ENCODE assay signal across 24 mouse cellular contexts in the genomic region with DNA sequence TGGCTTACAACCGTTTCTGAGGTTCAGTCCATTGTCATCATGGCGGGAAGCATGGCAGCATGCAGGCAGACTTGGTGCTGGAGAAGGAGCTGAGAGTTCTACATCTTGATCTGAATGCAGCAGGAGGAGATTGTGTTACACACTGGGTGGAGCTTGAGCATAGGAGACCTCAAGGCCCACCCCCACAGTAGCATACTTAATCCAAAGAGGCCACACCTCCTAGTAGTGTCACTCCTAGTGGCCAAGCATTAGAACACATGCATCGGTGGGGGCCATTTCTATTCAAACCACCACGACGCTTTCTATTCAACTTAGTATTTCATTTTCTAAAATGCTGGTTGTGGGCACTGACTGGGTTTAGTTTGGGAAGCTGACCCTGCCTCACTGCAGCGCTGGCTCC.
A peak's percentile ranks its signal among the peaks of the same experiment; 100 is the strongest.
DNase-seq lines count a peak whose midpoint lies in the region; ATAC-seq and TF ChIP-seq lines count a peak whose summit lies in the region.
"Had no signal": no experiment of that assay in that cellular context is flagged by ENCODE, and none has a peak within 500 bp of the region (broad histone marks: within the 10 kb centered on the region; RNA-seq: fewer than 3 reads in every experiment).

No protein-coding gene starts in this region.

- no peaks in the 10 kb centered on the region for H3K36me3 ChIP-seq in embryonic facial prominence, embryonic 11.5 days (replicated peaks; ENCODE audit: control insufficient read depth, insufficient read depth, low read depth, low read length)
- H3K36me3 ChIP-seq in embryonic facial prominence, embryonic 10.5 days (replicated peaks) = no peaks in the 10 kb centered on the region
- no peaks in the 10 kb centered on the region for H3K36me3 ChIP-seq in ES-Bruce4 (ENCODE audit: control insufficient read depth, insufficient read depth, low read length, poor library complexity, severe bottlenecking)
- no peaks in the 10 kb centered on the region for H3K36me3 ChIP-seq in limb, embryonic 10.5 days
- H3K36me3 ChIP-seq in liver, embryonic 11.5 days (ENCODE audit: control insufficient read depth, insufficient read depth, low read length) = no peaks in the 10 kb centered on the region
- H3K36me3 ChIP-seq: embryonic facial prominence, embryonic 13.5 days; heart, embryonic 15.5 days; hindbrain, embryonic 15.5 days; neural tube, embryonic 13.5 days had no signal

- no peak overlapping the region for H3K4me3 ChIP-seq in embryonic facial prominence, embryonic 11.5 days (ENCODE audit: low read depth, low read length)
- no peak overlapping the region for H3K4me3 ChIP-seq in embryonic facial prominence, embryonic 10.5 days
- no peak overlapping the region for H3K4me3 ChIP-seq in left cerebral cortex, adult 2 months
- H3K4me3 ChIP-seq in ES-Bruce4 (ENCODE audit: low read depth, low read length) = no peak overlapping the region
- H3K4me3 ChIP-seq in limb, embryonic 10.5 days = no peak overlapping the region
- no peak overlapping the region for H3K4me3 ChIP-seq in liver, embryonic 11.5 days (ENCODE audit: low read depth, low read length)
- H3K4me3 ChIP-seq: embryonic facial prominence, embryonic 13.5 days; erythroblast, embryonic 14.5 days; forebrain, embryonic 13.5 days; gastrocnemius, adult 2 months; heart, embryonic 15.5 days; hindbrain, embryonic 15.5 days; neural tube, embryonic 13.5 days had no signal

- TF ChIP-seq CTCF in left cerebral cortex, adult 2 months (IDR thresholded peaks at IDR 0.05) = peak; percentile 1; the same call in 1 of the 2 replicates
- TF ChIP-seq CTCF in ES-Bruce4 (IDR thresholded peaks at IDR 0.05; ENCODE audit: low read depth, low read length) = no peak

- no peaks in the 10 kb centered on the region for H3K27me3 ChIP-seq in embryonic facial prominence, embryonic 11.5 days (ENCODE audit: control insufficient read depth, insufficient read depth, low read length)
- H3K27me3 ChIP-seq in embryonic facial prominence, embryonic 10.5 days (replicated peaks; ENCODE audit: low read depth, poor library complexity, severe bottlenecking) = peaks cover 12% of the 10 kb centered on the region
- no peaks in the 10 kb centered on the region for H3K27me3 ChIP-seq in ES-Bruce4 (ENCODE audit: control insufficient read depth, insufficient read depth, low read length, poor library complexity, severe bottlenecking)
- no peaks in the 10 kb centered on the region for H3K27me3 ChIP-seq in limb, embryonic 10.5 days (ENCODE audit: low read depth, poor library complexity, severe bottlenecking)
- no peaks in the 10 kb centered on the region for H3K27me3 ChIP-seq in liver, embryonic 11.5 days (replicated peaks; ENCODE audit: control insufficient read depth, insufficient read depth, low read length)
- H3K27me3 ChIP-seq: embryonic facial prominence, embryonic 13.5 days; forebrain, embryonic 13.5 days; heart, embryonic 15.5 days had no signal

- no peak overlapping the region for H3K4me2 ChIP-seq in embryonic facial prominence, embryonic 11.5 days (ENCODE audit: low read depth, low read length)
- no peak overlapping the region for H3K4me2 ChIP-seq in liver, embryonic 11.5 days
- H3K4me2 ChIP-seq: embryonic facial prominence, embryonic 13.5 days; forebrain, embryonic 13.5 days; heart, embryonic 15.5 days; hindbrain, embryonic 15.5 days; neural tube, embryonic 13.5 days had no signal

- 82% methylated on average over 6 of the region's 6 CpGs for WGBS in embryonic facial prominence, embryonic 11.5 days
- WGBS in embryonic facial prominence, embryonic 10.5 days = 85% methylated on average over 6 of the region's 6 CpGs
- 87% methylated on average over 6 of the region's 6 CpGs for WGBS in limb, embryonic 10.5 days
- 83% methylated on average over 6 of the region's 6 CpGs for WGBS in liver, embryonic 11.5 days

- H3K27ac ChIP-seq in embryonic facial prominence, embryonic 11.5 days (replicated peaks; ENCODE audit: low read depth, low read length) = no peak overlapping the region
- no peak overlapping the region for H3K27ac ChIP-seq in embryonic facial prominence, embryonic 10.5 days (replicated peaks)
- H3K27ac ChIP-seq in left cerebral cortex, adult 2 months = no peak overlapping the region
- peak overlapping the region; percentile 30; the same call in 1 of the 2 replicates for H3K27ac ChIP-seq in ES-Bruce4 (ENCODE audit: insufficient read depth, low read length)
- 0 out of 2 replicates have a peak overlapping the region, but pooled peaks have one; percentile 15 for H3K27ac ChIP-seq in limb, embryonic 10.5 days
- no peak overlapping the region for H3K27ac ChIP-seq in liver, embryonic 11.5 days (ENCODE audit: low read depth, low read length)
- H3K27ac ChIP-seq: embryonic facial prominence, embryonic 13.5 days; forebrain, embryonic 13.5 days; gastrocnemius, adult 2 months; heart, embryonic 15.5 days; hindbrain, embryonic 15.5 days; macrophage; neural tube, embryonic 13.5 days had no signal

- DNase-seq in embryonic facial prominence, embryonic 11.5 days (ENCODE audit: low spot score) = peak; percentile 46
- DNase-seq in embryonic facial prominence, embryonic 10.5 days (ENCODE audit: low spot score) = no peak
- DNase-seq in left cerebral cortex, adult 2 months (ENCODE audit: extremely low spot score in 1 of 2, low spot score in 2 of 2) = no peak
- no peak for DNase-seq in left cerebral cortex, postnatal 36 days (ENCODE audit: low spot score in 2 of 2)
- no peak for DNase-seq in limb, embryonic 10.5 days (ENCODE audit: low spot score)
- DNase-seq in right cerebral cortex, postnatal 4 days = no peak
- DNase-seq in liver, embryonic 11.5 days (ENCODE audit: low spot score) = no peak
- DNase-seq: adrenal gland, postnatal 25 days; cerebellum, adult 9-11 months; gastrocnemius, adult 2 months; heart, postnatal 36 days; kidney, postnatal 36 days; left cerebral cortex, postnatal 4 days; liver had no signal

- no peak for ATAC-seq in embryonic facial prominence, embryonic 11.5 days (replicated peaks; ENCODE audit: insufficient number of reproducible peaks, low FRiP score, low TSS enrichment, low read depth)
- ATAC-seq in liver, embryonic 11.5 days (replicated peaks; ENCODE audit: low FRiP score) = no peak
- ATAC-seq: CD4-positive, CD25-positive, alpha-beta regulatory T cell, adult 4 months; forebrain, embryonic 13.5 days; intestine, embryonic 16.5 days had no signal

- no peak overlapping the region for H3K9ac ChIP-seq in embryonic facial prominence, embryonic 11.5 days (replicated peaks; ENCODE audit: low read length)
- no peak overlapping the region for H3K9ac ChIP-seq in ES-Bruce4 (ENCODE audit: low read depth, poor library complexity, severe bottlenecking)
- no peak overlapping the region for H3K9ac ChIP-seq in liver, embryonic 11.5 days (ENCODE audit: low read depth, low read length)
- H3K9ac ChIP-seq: embryonic facial prominence, embryonic 13.5 days; forebrain, embryonic 13.5 days; heart, embryonic 15.5 days; hindbrain, embryonic 15.5 days; neural tube, embryonic 13.5 days had no signal

- H3K4me1 ChIP-seq in embryonic facial prominence, embryonic 11.5 days (ENCODE audit: control insufficient read depth, insufficient read depth, low read length) = peaks cover 6% of the 10 kb centered on the region
- peaks cover 70% of the 10 kb centered on the region for H3K4me1 ChIP-seq in embryonic facial prominence, embryonic 10.5 days
- H3K4me1 ChIP-seq in ES-Bruce4 (ENCODE audit: control insufficient read depth, insufficient read depth, low read length) = peaks cover 24% of the 10 kb centered on the region
- H3K4me1 ChIP-seq in limb, embryonic 10.5 days = peaks cover 64% of the 10 kb centered on the region
- no peaks in the 10 kb centered on the region for H3K4me1 ChIP-seq in liver, embryonic 11.5 days (replicated peaks; ENCODE audit: control insufficient read depth, insufficient read depth, low read length)

- peak; percentile 20 for TF ChIP-seq POLR2A in ES-Bruce4 (IDR thresholded peaks at IDR 0.05; ENCODE audit: insufficient read depth, low read length)

- H3K9me3 ChIP-seq in embryonic facial prominence, embryonic 11.5 days (replicated peaks; ENCODE audit: control insufficient read depth, low read length) = no peaks in the 10 kb centered on the region
- H3K9me3 ChIP-seq in embryonic facial prominence, embryonic 10.5 days = no peaks in the 10 kb centered on the region
- no peaks in the 10 kb centered on the region for H3K9me3 ChIP-seq in ES-Bruce4 (replicated peaks; ENCODE audit: control insufficient read depth, insufficient read depth, low read length, poor library complexity, severe bottlenecking)
- no peaks in the 10 kb centered on the region for H3K9me3 ChIP-seq in limb, embryonic 10.5 days (replicated peaks)
- H3K9me3 ChIP-seq in liver, embryonic 11.5 days (ENCODE audit: control insufficient read depth, low read length) = no peaks in the 10 kb centered on the region
- H3K9me3 ChIP-seq: embryonic facial prominence, embryonic 13.5 days; forebrain, embryonic 13.5 days; heart, embryonic 15.5 days; hindbrain, embryonic 15.5 days had no signal

- TF ChIP-seq EP300 in ES-Bruce4 (IDR thresholded peaks at IDR 0.05; ENCODE audit: insufficient read depth, low read depth, low read length) = no peak

- intact Hi-C loops in left cerebral cortex, adult 2 months (cut with DNase I) = no loop called here
- intact Hi-C loops in left cerebral cortex, postnatal 36 days (cut with DNase I) = no loop called here

Comparison
In these comparisons a context has a peak if more than half of its experiments do, and no peak if none do; other contexts are left out.
1. H3K27ac ChIP-seq: peak in ES-Bruce4 (single experiment) and limb, embryonic 10.5 days (single experiment); none in embryonic facial prominence, embryonic 11.5 days (single experiment), embryonic facial prominence, embryonic 10.5 days (single experiment), left cerebral cortex, adult 2 months (single experiment) and liver, embryonic 11.5 days (single experiment).